Mouse (Mus musculus): ENCODE measurements around the gene Hist1h3h.
"Not testable (repeated sequence)": the region's sequence is repeated elsewhere in the genome, so short reads cannot be mapped to it uniquely, and the experiment has no call there.

The Hist1h3h gene

DNA sequence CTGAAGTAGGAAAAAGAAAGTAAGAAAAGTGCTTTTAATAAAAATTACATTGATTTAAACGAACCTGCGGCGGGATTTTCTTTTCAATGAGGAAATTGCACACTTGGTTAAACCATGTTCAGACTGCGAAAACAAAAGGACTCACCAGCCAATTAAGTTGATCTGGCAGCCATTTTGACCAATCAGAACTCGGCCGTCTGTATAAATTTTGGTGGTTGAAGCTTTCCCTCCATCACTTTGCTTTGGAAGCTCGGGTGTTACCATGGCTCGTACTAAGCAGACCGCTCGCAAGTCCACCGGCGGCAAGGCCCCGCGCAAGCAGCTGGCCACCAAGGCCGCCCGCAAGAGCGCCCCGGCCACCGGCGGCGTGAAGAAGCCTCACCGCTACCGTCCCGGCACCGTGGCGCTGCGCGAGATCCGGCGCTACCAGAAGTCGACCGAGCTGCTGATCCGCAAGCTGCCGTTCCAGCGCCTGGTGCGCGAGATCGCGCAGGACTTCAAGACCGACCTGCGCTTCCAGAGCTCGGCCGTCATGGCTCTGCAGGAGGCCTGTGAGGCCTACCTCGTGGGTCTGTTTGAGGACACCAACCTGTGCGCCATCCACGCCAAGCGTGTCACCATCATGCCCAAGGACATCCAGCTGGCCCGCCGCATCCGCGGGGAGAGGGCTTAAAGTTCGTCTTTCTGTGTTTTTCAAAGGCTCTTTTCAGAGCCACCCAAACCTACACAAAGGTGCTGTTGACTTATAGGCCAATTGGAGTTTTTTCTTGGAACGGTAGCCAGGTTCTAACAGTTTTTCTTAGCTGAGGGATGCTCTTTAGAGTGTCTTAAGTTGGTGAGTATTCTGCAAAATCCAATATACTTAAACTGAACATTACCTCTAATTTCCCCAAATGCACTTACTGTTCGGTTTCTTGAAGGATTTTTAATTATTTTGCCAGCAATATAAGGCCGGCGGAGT, at the start of gene Hist1h3h:
Hist1h3h (plus strand) TSS at position 263 of the 961 bp plus-strand sequence.
- DNase-seq (ENCODE audit: low spot score in 2 of 2): peak; percentile 67 to 80

DNA sequence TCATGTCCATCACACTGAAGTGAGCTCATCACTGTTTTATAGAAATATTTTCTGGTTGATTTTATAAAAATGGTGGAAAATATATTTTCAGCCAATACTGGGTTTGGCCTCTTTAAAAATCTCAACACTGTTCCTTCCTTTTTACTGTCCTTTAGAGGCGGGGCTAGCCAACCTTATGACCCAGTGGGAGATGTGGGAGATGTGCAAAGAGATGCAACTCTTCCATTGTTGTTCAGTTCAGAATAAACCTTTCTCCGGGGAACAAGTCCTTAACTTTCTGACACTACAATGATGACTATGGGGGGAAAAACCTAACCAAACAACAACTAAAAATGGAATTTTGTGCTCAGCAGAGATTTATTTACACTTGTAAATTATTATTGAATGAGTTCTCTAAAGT, 40.2 kb upstream of the Hist1h3h start, which contains the start of gene Olfr1360:
Olfr1360 (minus strand) TSS at position 101 of the 400 bp plus-strand sequence.
- no peak for DNase-seq (ENCODE audit: low spot score in 2 of 2)

DNA sequence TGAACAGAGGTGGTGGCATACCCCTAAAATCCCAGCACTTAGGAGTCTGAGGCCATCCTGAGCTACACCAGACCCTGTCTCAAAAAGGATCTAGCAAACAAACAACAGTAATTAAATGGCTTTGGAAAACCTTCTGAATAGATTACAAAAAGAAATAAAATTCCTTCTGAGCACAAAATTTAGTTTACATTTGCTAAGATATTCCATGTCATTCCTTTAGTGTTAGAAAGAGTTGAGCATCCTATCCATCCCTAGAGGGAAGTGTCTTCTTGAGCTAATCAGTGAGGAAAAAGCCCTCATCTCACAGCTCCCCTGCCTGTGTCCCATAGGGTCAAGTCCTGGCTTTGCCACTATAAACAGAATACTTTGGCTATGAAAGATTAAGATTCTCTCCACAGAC, 19.6 kb upstream of the Hist1h3h start, which contains the start of gene Olfr1359:
Olfr1359 (plus strand) TSS at position 301 of the 400 bp plus-strand sequence.
- no peak for DNase-seq (ENCODE audit: low spot score in 2 of 2)

DNA sequence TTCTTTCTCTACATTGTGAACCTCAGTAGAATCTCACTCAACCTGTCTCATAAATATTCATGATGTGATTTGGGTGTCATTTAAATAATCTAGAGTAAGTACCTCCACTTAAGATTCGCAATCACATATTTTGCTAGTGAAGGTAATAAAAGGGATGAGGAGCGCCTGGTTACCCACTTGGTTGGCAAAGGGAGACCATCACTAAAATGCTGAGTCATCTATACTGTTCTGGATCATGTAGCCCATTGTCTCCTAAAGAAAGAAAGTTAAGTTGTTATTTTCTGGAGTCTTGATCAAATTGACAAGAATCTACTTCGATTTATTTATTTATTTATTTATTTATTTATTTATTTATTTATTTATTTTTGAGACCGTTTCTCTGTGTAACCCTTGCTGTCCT, 10.8 kb upstream of the Hist1h3h start:
- no peak for DNase-seq (ENCODE audit: low spot score in 2 of 2)

DNA sequence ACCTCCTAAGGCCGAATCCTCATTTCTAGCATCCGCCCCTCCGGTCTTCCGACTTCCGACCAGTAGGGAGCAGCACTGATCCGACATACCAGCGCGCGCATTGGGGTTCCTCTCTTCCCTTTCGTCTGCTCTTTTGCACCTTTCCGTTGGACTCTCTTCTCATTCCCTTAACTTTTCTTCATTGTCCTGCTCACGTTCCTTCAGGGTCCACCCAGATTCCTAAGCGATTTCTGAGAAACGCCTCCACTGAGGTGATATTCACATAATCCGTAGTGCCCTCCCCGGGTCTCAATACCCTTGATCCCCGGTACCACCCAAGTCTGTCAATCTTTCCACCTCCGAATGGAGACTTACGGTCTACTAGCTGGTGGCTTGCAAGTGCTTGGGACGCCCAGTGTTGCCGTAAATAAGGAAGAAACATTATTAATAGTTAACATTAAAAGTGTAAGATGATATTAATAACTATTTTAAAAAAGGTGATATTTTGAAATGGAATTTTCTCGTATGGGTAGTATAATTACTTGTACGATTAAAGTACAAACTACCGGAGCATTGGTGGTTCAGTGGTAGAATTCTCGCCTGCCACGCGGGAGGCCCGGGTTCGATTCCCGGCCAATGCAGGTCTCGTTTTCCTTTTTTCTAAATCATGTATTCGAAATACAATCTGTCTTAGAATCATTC, 7.3 kb upstream of the Hist1h3h start:
- DNase-seq (ENCODE audit: low spot score in 2 of 2): peak; percentile 82 to 88

DNA sequence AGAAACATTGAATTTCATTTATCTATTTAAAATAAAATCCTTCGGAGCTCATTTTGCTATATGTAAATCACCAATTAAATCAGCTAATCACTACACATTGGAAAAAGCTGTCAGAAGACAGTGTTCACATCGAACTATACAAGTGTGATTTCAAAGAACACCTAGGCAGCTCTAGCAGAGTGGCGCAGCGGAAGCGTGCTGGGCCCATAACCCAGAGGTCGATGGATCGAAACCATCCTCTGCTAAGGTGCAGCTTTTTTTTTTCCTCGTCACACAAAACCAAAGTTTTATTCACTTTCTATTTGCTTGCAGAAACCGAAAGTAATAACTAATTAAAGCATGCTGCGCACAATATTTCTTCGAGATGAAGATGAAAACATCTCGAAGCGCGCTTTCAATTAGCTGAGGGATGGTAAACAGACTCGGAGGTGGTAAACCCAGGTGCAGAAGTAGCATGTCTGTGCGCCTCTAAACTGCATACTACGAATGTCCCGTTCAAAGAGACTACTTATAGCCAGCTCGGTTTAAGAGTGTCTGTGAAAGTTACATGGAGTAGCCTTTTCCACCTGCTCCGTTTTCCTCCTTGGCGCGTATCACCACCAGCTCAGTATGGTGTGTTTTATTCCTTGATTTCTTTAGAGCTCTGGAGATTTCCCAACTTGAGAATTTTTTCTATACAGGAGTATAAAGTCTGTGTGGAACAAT, 6.5 kb upstream of the Hist1h3h start:
- DNase-seq (ENCODE audit: low spot score in 2 of 2): peak; percentile 71 to 75

DNA sequence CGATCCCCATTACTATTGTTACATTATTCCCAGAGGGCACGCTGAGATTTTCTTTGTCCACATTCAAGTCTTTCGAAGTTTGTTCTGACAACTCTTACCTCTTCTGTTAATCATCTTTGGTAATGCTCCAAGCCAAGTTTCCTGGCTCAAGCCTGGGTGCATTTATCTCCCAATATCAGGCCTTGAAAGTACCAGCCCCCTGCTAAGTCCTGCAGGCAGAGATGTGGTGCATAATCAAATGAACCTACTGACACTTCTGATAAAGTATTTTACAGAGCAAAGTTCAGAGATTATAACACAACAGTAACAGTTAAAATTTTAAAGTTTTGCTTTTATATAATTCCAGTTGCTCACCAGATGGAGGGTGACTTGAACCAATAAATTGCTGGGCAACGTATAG, 5.8 kb upstream of the Hist1h3h start:
- DNase-seq (ENCODE audit: low spot score in 2 of 2): no peak

DNA sequence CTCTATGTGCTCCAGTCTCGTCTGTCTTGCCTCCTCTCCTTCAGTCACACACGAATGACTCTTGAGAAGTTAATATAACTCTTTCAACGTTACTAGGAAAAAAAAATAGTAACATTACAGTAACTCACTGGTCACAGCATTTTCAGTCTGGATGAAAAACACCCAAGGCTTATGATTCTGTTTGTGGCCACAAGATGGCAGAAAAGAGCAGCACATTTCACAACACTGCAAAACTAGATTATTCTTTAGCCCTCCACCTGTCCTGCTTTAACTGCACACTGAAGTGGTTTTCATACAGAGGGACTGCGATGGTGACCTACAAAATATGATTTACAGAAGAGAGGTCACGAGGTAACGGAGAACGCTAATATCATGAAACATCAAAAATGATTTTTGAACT, 2.7 kb upstream of the Hist1h3h start:
- peak; percentile 41 to 58 for DNase-seq (ENCODE audit: low spot score in 2 of 2)

DNA sequence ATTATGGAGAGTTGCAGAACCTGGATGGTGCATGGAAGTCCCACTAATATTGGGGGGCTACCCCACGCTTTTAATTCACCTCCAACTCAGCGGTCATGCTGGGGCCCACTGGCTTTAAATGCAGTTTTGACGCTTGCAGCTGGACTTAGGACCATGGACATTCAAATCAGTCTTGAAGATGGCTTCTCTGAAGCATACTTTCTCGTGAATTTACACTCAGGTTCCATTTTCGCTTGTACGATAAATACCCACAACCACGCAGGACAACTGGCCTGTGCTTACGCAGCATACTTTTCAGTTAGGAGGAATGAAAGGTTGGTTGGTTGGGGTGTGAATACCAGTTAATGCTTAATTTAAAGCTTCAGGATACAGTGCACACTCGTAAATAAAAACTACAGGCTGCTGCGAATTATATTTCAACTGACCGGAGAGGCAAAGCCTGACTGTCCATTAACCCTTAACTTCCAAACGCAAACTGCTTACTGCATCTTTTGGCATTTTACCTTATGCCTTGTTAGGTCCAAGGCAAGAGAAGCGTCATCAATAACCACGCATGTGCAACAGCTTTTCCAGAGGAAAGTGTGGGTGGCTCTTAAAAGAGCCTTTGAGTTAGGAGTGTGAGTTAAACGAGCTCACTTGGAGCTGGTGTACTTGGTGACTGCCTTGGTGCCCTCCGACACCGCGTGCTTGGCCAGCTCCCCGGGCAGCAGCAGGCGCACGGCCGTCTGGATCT, 2.2 kb upstream of the Hist1h3h start:
- DNase-seq (ENCODE audit: low spot score in 2 of 2): no peak

DNA sequence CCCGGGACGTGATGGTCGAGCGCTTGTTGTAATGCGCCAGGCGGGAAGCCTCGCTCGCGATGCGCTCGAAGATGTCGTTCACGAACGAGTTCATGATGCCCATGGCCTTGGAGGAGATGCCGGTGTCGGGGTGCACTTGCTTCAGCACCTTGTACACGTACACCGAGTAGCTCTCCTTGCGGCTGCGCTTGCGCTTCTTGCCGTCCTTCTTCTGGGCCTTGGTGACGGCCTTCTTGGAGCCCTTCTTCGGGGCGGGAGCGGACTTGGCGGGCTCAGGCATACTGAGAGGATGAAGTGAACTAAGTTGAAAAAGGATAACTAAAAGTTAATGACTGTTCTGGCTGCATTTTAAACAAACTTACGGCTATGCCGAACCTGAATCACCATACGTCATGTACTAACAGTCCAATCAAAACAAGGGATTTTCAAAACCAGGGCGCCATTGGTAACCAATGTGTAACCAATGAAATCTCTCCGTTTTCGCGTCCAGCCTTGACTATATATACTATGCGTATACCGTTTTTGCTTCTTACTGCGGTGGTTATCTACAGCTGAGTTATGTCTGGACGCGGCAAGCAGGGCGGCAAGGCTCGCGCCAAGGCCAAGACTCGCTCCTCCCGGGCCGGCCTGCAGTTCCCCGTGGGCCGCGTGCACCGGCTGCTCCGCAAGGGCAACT, 1.5 kb upstream of the Hist1h3h start, which contains the start of the genes Hist1h2bl and Hist1h2ai:
Hist1h2bl (minus strand) TSS at position 280 of the 676 bp plus-strand sequence.
Hist1h2ai (plus strand) TSS at position 559 of the 676 bp plus-strand sequence.
- DNase-seq (ENCODE audit: low spot score in 2 of 2): peak; percentile 67 to 73

DNA sequence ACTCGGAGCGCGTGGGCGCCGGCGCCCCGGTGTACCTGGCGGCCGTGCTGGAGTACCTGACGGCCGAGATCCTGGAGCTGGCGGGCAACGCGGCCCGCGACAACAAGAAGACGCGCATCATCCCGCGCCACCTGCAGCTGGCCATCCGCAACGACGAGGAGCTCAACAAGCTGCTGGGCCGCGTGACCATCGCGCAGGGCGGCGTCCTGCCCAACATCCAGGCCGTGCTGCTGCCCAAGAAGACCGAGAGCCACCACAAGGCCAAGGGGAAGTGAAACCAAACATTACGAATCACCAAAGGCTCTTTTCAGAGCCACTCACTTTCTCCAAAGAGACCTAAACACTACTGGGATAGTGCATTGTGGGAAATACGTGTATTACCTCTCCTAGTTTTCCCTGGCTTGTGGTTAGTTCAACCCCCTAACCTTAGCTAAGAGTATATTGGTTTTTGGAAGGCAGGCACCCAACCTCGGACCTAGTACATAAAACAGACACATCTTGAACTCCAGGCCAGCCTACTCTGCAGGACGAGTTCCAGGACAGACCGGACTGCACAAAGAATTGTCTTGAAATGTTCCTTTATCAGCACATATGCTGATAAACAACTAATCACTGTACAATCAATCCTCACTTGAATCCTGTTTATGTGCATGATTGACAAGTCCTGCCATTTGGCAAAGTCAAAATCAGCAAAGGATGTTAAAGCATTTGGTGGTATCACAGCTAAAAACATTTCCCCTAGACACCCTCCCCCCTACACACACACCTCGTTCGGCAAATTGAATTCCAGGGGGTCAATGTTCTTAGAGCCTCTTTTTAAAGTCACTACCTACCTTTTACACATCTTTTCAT, 693 bp upstream of the Hist1h3h start:
- not testable (repeated sequence) for DNase-seq (ENCODE audit: low spot score in 2 of 2)

DNA sequence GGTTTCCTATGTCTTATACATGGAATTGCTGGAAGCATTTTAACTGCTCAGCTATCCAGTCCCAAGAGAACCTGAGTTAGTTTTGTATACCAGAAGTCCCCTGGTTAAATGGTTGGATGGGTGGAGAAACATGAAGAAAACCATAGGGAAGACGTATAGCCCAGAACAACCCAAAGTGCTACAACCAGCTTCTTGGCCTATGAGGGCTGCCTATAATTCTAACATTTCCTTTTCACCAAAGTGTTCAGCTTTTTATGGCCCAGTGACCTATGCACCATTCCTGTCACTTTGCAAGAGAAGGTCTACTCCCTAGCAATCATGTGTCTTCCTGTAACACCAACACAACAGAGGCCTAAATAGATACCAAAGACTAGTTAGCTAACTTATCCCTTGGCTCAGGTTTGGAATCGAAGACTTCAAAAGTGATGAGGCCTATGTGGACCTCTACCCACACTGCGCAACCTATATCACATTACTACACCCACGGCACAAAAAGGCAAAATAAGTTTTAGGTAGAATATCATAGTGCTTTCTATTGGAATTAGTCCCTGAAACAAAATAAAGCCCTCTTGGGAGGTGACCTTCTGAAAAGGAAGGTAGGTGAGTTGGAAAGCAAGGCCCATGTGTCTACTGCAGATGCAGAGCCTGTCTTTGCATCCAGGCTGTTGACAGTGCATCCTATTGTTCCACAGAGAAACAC, 1.1 kb downstream of the Hist1h3h start:
- DNase-seq (ENCODE audit: low spot score in 2 of 2): no peak

DNA sequence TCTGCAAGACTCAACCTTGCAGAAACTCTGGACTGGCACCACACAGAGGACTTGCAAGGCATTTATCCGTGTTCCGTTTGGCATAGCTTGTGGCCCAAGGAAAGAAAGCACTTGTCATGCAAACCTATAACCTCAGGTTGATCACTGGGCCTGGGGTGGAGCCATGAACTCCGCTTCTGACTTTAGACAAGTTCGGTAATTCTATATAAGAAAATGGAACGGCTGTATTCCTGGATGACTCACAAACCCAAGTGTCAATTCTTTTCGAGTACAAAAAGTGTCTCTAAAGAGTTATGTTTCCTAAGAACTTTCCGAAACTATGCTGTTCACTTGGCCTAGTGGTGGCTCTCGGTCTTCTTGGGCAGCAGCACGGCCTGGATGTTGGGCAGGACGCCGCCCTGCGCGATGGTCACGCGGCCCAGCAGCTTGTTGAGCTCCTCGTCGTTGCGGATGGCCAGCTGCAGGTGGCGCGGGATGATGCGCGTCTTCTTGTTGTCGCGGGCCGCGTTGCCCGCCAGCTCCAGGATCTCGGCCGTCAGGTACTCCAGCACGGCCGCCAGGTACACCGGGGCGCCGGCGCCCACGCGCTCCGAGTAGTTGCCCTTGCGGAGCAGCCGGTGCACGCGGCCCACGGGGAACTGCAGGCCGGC, 3.8 kb downstream of the Hist1h3h start:
- not testable (repeated sequence) for DNase-seq (ENCODE audit: low spot score in 2 of 2)

DNA sequence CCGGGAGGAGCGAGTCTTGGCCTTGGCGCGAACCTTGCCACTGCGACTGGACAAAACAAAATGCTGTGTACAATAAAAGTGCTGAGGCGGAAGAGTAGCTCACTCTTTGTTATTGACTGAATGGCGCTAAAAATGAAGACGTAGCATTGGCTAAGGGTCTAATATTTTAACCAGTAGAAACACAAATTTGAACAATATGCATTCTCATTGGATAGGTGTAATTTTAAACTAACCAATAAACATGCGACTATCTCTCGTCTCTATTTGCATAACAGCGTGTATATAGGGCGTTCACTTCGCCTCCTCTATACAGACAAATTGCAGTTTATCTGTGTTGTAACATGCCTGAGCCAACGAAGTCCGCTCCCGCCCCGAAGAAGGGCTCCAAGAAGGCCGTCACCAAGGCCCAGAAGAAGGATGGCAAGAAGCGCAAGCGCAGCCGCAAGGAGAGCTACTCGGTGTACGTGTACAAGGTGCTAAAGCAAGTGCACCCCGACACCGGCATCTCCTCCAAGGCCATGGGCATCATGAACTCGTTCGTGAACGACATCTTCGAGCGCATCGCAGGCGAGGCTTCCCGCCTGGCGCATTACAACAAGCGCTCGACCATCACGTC, 4.4 kb downstream of the Hist1h3h start, which contains the start of gene Hist1h2bm:
Hist1h2bm (plus strand) TSS at position 288 of the 616 bp plus-strand sequence.
- peak; percentile 33 to 51 for DNase-seq (ENCODE audit: low spot score in 2 of 2)

DNA sequence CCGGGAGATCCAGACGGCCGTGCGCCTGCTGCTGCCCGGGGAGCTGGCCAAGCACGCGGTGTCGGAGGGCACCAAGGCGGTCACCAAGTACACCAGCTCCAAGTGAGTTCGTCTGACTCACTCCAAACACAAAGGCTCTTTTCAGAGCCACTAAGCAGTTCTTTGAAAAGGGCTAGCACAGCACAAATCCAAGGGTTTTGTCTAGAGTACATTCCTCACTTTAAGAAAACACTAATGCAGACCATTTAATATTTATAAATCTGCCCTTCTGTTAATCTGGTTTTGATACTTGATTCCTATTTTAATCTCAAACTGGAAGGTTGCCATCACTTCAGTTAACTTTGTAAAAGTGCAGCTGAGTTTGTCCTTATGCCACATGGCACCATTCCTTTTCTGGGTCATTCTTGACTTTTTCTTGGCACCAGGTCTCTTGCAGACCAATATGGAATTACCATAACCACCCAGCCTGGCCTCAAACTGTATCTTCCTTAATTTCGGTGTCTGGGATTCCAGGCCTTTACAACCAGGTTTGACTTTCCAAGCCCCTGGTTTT, 5.0 kb downstream of the Hist1h3h start:
- no peak for DNase-seq (ENCODE audit: low spot score in 2 of 2)

DNA sequence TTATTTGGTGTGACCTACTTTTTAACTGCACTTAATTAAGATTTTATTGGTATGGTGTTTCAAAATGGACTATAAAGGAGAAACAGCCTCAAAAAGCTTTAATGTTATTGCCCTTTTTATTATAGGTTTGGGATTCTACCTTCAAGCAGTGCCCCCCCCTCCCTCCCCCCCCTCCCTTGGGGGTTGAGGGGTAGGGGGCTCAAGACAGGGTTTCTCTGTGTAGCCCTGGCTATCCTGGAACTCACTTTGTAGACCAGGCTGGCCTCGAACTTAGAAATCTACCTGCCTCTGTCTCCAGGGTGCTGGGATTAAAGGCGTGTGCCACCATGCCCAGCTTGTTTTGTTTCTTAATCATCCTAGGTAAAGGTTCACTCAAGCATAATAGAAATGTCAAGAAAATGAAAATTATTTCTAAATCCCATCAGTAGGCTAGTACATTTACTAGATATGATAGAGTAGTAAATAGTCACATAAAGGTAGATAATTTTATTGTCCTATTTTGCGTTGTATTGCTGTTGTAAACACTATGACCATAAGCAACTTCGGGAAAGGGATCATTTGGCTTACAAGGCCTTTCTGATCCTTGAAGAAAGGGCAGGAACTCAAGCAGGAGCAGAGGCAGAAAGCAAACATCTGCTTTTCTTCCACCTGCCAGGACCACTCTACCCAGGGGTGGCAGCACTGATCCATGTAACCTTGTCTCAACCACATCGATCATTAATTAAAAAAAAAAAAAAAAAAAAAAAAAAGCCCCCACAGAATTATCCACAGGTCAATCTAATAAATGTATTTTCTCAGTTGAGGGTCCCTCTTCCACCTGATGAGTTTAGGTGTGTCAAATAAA, 5.8 kb downstream of the Hist1h3h start:
- no peak for DNase-seq (ENCODE audit: low spot score in 2 of 2)

Measured in urinary bladder, postnatal 36 days (tissue).